Mouse (Mus musculus) forebrain, embryonic 14.5 days (tissue): ENCODE data around the gene Bace2. TPM values are rescaled to one million over a fixed set of nuclear protein-coding genes. Genes with fewer than 3 reads are reported as not detected.

Source experiments
- ATAC-seq: fragments of 200-750 bp; cut with Nextera tagmentation; 2 replicates; pipeline ENCODE4 v1.8.0; 2017; ENCODE audit warnings: mild to moderate bottlenecking, moderate library complexity
- DNase-seq: peaks from one replicate; pipeline ENCODE4 v3.0.0-alpha.2; 2015; ENCODE audit warnings: low spot score
- H3K27ac ChIP-seq: fragments of 300-500 bp; sonication (generic); 2 replicates; pipeline ENCODE4 v1.5.1; 2014; ENCODE audit warnings: low read depth, mild to moderate bottlenecking, control low read depth, low read length, moderate library complexity
- H3K27me3 ChIP-seq: fragments of 300-500 bp; sonication (generic); replicated peaks from 2 replicates; pipeline ENCODE4 v1.6.1; 2014; ENCODE audit warnings: low read length, control low read depth, mixed read lengths; ENCODE audit not compliant: control insufficient read depth, insufficient read depth
- H3K36me3 ChIP-seq: fragments of 300-500 bp; sonication (generic); 2 replicates; pipeline ENCODE4 v1.6.1; 2014; ENCODE audit warnings: low read length, control low read depth; ENCODE audit not compliant: control insufficient read depth, insufficient read depth
- H3K4me1 ChIP-seq: fragments of 300-500 bp; sonication (generic); 2 replicates; pipeline ENCODE4 v1.6.1; 2014; ENCODE audit warnings: antibody characterized with exemption, low read length, control low read depth; ENCODE audit not compliant: control insufficient read depth, insufficient read depth
- H3K4me2 ChIP-seq: fragments of 300-500 bp; sonication (generic); 2 replicates; pipeline ENCODE4 v1.6.1; 2014; ENCODE audit warnings: mild to moderate bottlenecking, control low read depth, low read length
- H3K4me3 ChIP-seq: fragments of 300-500 bp; sonication (generic); 2 replicates; pipeline ENCODE4 v1.5.1; 2014; ENCODE audit warnings: low read depth, low read length, control low read depth
- H3K9ac ChIP-seq: fragments of 300-500 bp; sonication (generic); 2 replicates; pipeline ENCODE4 v1.6.1; 2014; ENCODE audit warnings: mild to moderate bottlenecking, low read length, control low read depth, moderate library complexity
- H3K9me3 ChIP-seq: fragments of 300-500 bp; sonication (generic); replicated peaks from 2 replicates; pipeline ENCODE4 v1.6.1; 2016; ENCODE audit warnings: low read length, control low read depth, mixed read lengths; ENCODE audit not compliant: control insufficient read depth
- WGBS: fragments of 180-500 bp; shearing (Covaris S2); extraction: QIAGEN DNeasy Blood & Tissue Kit; methylation state at CpG from one replicate; pipeline ENCODE4 v1.1.7; 2014; 5-methylcytosine and 5-hydroxymethylcytosine counted together
- polyA plus RNA-seq: library from polyadenylated mRNA; unstranded; fragments of >200 nt; fragmentation: Nextera tagmentation; extraction: Ambion mirVana; gene quantifications from 2 replicates; pipeline ENCODE4 v1.2.1, GENCODE M21; 2014

The Bace2 gene
- polyA plus RNA-seq, 1 experiment from 2014 or later, result 1.8 TPM

DNA sequence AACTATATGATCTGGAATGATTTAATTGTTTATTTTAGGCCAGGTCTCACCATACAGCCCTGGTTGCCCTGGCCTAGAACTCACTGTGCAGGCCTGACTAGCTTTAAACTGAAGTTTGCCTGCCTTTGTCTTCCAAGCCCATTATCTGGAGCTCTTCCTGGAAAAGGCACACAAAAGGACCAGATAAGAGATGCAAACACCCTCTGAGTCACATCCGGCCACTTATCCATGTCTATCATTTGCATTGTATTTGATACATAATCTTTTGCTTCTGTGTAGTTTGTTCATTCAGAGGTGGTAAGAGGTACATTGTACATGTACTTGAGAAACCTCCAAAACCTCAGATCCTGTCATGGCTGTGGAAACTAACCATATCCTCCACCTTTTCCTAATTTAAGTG is 67.1 kb downstream of the Bace2 start:
- Histone ChIP-seq H3K4me2 (no peak overlapping the region), H3K27ac (no peak overlapping the region), H3K4me1 (no peaks in the 10 kb centered on the region), H3K9ac (no peak overlapping the region), H3K4me3 (no peak overlapping the region), H3K9me3 (no peaks in the 10 kb centered on the region), H3K27me3 (no peaks in the 10 kb centered on the region), H3K36me3 (no peaks in the 10 kb centered on the region)
- DNase-seq (no peak), ATAC-seq (no peak)
- WGBS, result 88% methylated on average over 1 of the region's 1 CpGs

DNA sequence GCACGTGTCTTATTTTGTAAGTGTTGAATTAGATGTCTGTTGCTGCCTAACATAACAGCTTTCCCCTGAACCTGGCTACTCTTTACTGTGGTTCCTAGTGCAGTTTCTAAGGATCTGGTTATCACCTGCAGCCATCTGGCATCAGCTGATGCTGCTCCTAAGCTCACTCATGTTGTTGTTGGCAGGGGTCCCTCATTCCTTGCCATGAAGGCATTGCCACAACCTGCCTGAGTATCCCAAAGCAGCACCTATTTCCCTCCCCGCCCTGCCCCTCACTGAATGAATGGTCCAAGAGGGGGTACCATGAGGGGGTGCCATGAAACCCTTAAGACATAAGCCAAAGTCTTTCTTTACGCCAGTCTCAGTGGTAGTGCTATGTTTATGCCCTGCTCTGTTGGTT is 71.5 kb downstream of the Bace2 start:
- Histone ChIP-seq H3K27me3 (no peaks in the 10 kb centered on the region), H3K27ac (no peak overlapping the region), H3K9me3 (no peaks in the 10 kb centered on the region), H3K9ac (no peak overlapping the region), H3K4me2 (no peak overlapping the region), H3K4me1 (no peaks in the 10 kb centered on the region), H3K4me3 (no peak overlapping the region), H3K36me3 (no peaks in the 10 kb centered on the region)
- 84% methylated on average over 3 of the region's 3 CpGs for WGBS
- DNase-seq, result no peak
- ATAC-seq, result no peak

DNA sequence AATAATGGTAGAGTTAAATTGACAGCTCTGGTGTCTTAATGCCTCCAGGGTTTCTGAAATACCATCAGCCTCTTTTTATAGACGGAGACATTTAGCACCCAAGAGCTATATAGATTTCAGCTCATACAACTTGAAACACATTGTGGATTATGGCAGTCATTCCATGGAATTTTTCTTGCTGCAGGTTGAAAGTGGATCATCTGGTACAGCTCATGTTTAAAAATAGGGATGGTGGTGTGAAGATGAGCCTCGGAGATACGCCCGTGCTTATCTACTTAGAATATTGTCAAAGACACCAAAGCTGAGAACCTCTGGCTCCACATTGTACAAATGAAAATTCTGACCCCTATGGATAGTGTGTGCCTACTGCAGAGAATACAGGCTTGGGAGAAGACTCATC is 73.5 kb downstream of the Bace2 start:
- DNase-seq (no peak), ATAC-seq (no peak)
- Histone ChIP-seq H3K9ac (no peak overlapping the region), H3K27ac (no peak overlapping the region), H3K9me3 (no peaks in the 10 kb centered on the region), H3K4me2 (no peak overlapping the region), H3K4me3 (no peak overlapping the region), H3K27me3 (no peaks in the 10 kb centered on the region), H3K36me3 (no peaks in the 10 kb centered on the region), H3K4me1 (no peaks in the 10 kb centered on the region)
- WGBS, result 91% methylated on average over 4 of the region's 4 CpGs

DNA sequence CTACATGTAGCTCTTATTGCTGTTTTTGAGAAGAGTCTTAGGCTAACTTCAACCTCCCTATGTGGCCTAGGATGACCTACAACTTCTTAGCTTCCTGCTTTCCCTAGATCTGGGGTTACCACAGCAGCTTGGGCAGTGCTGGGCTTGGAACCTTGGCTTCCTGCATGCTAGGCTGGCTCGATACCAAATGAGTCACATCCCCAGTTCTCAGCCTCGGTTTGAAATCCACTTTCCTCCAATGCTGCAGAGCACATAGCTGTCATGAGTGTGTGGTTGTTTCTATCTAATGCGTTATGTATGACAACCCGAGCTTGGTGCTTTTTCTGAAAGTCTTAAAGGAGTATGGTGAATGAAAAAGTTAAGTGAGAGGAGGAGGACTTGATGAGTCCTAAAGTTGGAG is 74.8 kb downstream of the Bace2 start:
- Histone ChIP-seq H3K36me3 (no peaks in the 10 kb centered on the region), H3K9me3 (no peaks in the 10 kb centered on the region), H3K27ac (no peak overlapping the region), H3K27me3 (no peaks in the 10 kb centered on the region), H3K4me1 (no peaks in the 10 kb centered on the region), H3K4me2 (no peak overlapping the region), H3K9ac (no peak overlapping the region), H3K4me3 (no peak overlapping the region)
- 85% methylated on average over 4 of the region's 4 CpGs for WGBS
- no peak for ATAC-seq
- DNase-seq, result no peak

DNA sequence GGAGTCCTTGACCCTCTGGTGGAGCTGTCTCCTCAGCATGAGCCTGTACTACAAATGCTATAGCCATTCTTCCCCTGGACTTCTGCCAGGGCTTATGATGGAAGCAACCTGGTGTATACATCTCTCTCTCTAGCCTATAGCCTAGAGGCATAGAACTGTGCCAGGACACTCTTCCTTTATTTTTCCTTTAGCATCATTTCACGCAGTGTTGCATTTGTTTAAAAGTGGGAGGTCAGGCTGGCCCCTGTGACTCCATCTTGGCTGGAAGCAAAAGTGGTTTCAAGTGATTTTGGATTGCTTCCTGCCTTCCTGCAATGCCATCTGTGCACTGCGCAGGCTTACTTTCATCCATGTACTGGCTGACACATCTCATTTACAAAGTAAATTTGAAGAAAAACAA is 77.7 kb downstream of the Bace2 start:
- no peaks in the 10 kb centered on the region for H3K9me3 ChIP-seq
- 66% methylated on average over 2 of the region's 2 CpGs for WGBS
- no peaks in the 10 kb centered on the region for H3K4me1 ChIP-seq
- no peak overlapping the region for H3K27ac ChIP-seq
- DNase-seq (peak; percentile 41), ATAC-seq (no peak)
- H3K9ac ChIP-seq, result no peak overlapping the region
- no peak overlapping the region for H3K4me3 ChIP-seq
- H3K36me3 ChIP-seq, result no peaks in the 10 kb centered on the region
- no peak overlapping the region for H3K4me2 ChIP-seq
- H3K27me3 ChIP-seq, result no peaks in the 10 kb centered on the region

DNA sequence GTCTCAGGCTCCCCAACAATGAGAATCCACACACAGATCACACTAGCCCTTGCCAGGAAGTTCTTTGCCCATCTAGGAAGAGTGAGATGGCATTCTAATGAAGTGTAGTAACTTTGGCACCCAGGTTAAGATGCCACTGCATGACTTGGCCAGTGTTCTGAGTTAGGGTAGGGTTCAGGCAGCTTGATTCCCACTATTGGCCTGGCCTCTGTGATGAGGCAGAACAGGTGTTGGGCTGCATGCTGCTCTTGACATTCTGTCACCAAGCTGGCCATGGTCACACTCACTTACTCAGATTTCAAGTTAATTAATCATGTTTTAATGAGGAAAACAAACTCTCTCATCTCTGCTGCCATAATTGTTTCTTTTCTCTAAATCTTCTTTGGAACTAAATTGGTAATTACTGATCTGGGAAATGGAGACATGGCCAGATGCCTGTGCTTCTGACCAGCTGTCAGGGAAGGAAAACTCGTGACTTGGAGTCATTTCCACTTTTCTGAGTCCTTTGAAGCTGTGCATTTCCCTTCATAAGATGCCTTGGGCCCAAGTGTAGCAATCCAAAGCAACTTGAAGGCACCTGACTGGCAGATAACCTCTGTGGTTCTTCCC is 81.0 kb downstream of the Bace2 start:
- no peak overlapping the region for H3K4me3 ChIP-seq
- no peaks in the 10 kb centered on the region for H3K36me3 ChIP-seq
- ATAC-seq, result peak; percentile 65
- no peaks in the 10 kb centered on the region for H3K27me3 ChIP-seq
- H3K27ac ChIP-seq, result no peak overlapping the region
- 13% methylated on average over 1 of the region's 1 CpGs for WGBS
- H3K4me2 ChIP-seq, result no peak overlapping the region
- no peaks in the 10 kb centered on the region for H3K4me1 ChIP-seq
- no peak overlapping the region for H3K9ac ChIP-seq
- no peaks in the 10 kb centered on the region for H3K9me3 ChIP-seq
- DNase-seq, result peak; percentile 67

DNA sequence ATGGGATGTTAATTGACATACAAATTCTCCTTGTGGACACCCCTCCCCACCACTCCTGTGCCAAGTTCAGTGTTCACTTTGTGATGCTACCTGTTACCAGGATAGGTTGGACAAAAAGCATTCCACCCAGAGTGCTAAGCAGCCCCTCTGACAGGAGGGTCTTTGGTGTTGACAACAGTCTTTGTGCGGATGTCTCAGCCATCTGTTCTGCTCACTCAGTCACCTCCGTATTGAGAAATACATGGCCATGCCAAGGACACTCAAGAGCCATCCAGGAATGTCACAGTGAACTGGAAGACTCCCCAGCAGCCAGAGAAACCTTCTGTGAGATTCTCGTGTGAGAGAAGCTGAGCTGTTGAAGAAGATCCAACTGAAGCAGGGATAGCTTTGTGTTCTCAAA is 81.6 kb downstream of the Bace2 start:
- WGBS, result 57% methylated on average over 3 of the region's 3 CpGs
- DNase-seq, result peak; percentile 51
- no peak overlapping the region for H3K4me3 ChIP-seq
- no peaks in the 10 kb centered on the region for H3K36me3 ChIP-seq
- H3K4me2 ChIP-seq, result no peak overlapping the region
- no peak overlapping the region; the same call in 1 of the 2 replicates for H3K27ac ChIP-seq
- ATAC-seq, result peak; percentile 60; the same call in 1 of the 2 replicates
- H3K9ac ChIP-seq, result no peak overlapping the region
- H3K27me3 ChIP-seq, result no peaks in the 10 kb centered on the region
- H3K4me1 ChIP-seq, result no peaks in the 10 kb centered on the region
- H3K9me3 ChIP-seq, result no peaks in the 10 kb centered on the region

DNA sequence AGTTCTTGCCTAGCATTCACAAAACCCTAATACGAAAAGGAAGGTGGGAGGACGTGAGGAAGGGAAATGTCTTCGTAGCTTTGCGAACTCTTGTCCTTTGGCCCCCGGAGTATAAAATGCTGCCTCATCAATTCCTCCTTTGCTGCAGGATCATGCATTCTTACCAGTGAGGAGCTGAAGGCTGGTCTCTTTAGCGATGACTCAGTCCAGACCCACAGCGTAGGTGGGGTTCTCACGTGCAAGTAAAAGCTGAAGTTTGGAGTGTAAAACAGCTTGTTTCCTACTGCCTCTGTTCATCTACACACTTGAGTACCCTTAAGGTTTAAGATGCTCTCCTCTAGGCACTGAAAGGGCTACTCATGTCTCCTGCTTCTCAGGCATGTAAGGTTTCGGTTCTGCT is 85.4 kb downstream of the Bace2 start:
- Histone ChIP-seq H3K9me3 (no peaks in the 10 kb centered on the region), H3K36me3 (no peaks in the 10 kb centered on the region), H3K9ac (no peak overlapping the region), H3K27ac (no peak overlapping the region), H3K27me3 (no peaks in the 10 kb centered on the region), H3K4me1 (no peaks in the 10 kb centered on the region), H3K4me3 (no peak overlapping the region), H3K4me2 (no peak overlapping the region)
- DNase-seq, result no peak
- 92% methylated on average over 9 of the region's 9 CpGs for WGBS
- no peak for ATAC-seq

DNA sequence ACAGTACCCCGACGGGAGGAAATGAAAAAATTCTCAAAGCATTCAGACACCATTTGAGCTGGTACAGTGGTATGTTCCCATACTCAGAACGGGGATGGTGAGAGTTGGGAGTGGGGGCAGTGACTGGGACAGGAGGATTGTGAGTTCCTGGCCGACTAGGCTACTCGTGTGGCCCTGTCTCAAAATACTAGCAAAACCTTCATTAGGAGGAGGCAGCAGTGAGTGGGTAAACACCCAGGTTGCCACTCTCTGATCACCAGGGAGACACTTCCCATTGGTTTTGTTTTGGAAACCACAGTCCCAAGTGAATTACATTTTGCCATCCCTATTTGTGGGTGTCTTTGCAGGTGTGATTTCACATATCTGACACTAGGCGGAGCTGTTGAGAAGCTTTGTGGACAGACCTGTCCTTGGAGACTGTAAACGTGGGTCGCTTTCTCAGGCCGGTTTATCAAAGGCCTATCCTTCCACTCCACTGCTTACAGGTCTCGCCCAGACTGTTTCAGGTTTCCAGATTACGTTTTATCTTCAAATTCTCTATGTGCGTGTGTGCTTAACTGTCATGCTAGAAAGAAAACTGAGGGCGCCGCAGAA is 87.2 kb downstream of the Bace2 start:
- peak; percentile 58; the same call in 1 of the 2 replicates for ATAC-seq

More for the DNA sequence above, 87.2 kb downstream of the Bace2 start:
- no peaks in the 10 kb centered on the region for H3K4me1 ChIP-seq
- no peak overlapping the region for H3K4me2 ChIP-seq
- peak; percentile 75 for DNase-seq
- no peak overlapping the region for H3K27ac ChIP-seq
- no peak overlapping the region for H3K4me3 ChIP-seq
- no peaks in the 10 kb centered on the region for H3K9me3 ChIP-seq
- no peaks in the 10 kb centered on the region for H3K36me3 ChIP-seq
- no peak overlapping the region for H3K9ac ChIP-seq
- no peaks in the 10 kb centered on the region for H3K27me3 ChIP-seq
- WGBS, result 54% methylated on average over 14 of the region's 14 CpGs
